Mouse (Mus musculus) embryonic stem cell, embryonic (primary cell): ENCODE data around the gene Hint1.

Experiments used
- CTCF ChIA-PET, 4 experiments: fragments of 300-600 bp in 2 of 4; fragments of 350-600 bp in 2 of 4; sonication (Branson Sonifier 250); formaldehyde crosslinking; loops; one replicate each; lab custom pipeline; 2022; ENCODE audit warnings: inconsistent platforms in 2 of 4; lab: Charles Lee
- POLR2A ChIA-PET, 4 experiments: fragments of 300-600 bp in 2 of 4; fragments of 350-600 bp in 2 of 4; sonication (Branson Sonifier 250); formaldehyde crosslinking; loops; one replicate each; lab custom pipeline; 2022; ENCODE audit warnings: antibody characterized with exemption in 4 of 4, inconsistent platforms in 1 of 4; lab: Charles Lee

Gene Hint1

GRCm38 (mm10) chr11:54851656-54852055 lies 14.5 kb upstream of the Hint1 start:
- POLR2A ChIA-PET = interaction anchor here in 2 of 4 experiments (0.6 to 3.7 kb wide), 12 partner anchors 9 to 594 kb away, joined by 3 to 22 read pairs (median 4); partner anchors contain the start of genes Cdc42se2 (in 2 of the 2), Lyrm7 (in 2 of the 2) and Rapgef6 (in 1 of the 2)
- CTCF ChIA-PET = interaction anchor here in 2 of 4 experiments (1.0 to 1.8 kb wide), 3 partner anchors 9 to 11 kb away, joined by 6 to 8 read pairs (median 6); partner anchors contain the start of gene Lyrm7 (in 2 of the 2)

DNA sequence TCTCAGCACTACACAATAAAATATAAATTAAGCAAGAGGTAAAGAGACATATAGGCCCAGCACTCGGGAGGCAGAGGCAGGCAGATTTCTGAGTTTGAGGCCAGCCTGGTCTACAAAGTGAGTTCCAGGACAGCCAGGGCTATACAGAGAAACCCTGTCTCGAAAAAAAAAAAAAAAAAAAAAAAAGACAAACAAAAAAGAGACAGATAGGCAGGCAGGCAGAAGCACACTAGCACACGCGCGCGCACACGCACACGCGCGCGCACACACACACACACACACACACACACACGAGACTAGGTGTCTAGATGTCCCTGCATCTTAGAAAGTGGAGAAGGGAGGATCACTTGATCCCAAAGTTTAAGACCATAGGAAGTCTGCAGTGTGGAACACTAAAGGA lies 7.3 kb upstream of the Hint1 start:
- ChIA-PET POLR2A (interaction anchor here (0.6 to 5.2 kb wide), 17 partner anchors 12 to 336 kb away, joined by 3 to 88 read pairs (median 11); partner anchors contain the start of genes Cdc42se2 (in 3 of the 4), Gm2a (in 1 of the 4) and Rapgef6 (in 1 of the 4)), CTCF (interaction anchor here in 2 of 4 experiments (0.7 to 1.3 kb wide), 2 partner anchors 17 to 158 kb away, joined by 3 to 5 read pairs; no protein-coding TSS in a partner anchor)

DNA sequence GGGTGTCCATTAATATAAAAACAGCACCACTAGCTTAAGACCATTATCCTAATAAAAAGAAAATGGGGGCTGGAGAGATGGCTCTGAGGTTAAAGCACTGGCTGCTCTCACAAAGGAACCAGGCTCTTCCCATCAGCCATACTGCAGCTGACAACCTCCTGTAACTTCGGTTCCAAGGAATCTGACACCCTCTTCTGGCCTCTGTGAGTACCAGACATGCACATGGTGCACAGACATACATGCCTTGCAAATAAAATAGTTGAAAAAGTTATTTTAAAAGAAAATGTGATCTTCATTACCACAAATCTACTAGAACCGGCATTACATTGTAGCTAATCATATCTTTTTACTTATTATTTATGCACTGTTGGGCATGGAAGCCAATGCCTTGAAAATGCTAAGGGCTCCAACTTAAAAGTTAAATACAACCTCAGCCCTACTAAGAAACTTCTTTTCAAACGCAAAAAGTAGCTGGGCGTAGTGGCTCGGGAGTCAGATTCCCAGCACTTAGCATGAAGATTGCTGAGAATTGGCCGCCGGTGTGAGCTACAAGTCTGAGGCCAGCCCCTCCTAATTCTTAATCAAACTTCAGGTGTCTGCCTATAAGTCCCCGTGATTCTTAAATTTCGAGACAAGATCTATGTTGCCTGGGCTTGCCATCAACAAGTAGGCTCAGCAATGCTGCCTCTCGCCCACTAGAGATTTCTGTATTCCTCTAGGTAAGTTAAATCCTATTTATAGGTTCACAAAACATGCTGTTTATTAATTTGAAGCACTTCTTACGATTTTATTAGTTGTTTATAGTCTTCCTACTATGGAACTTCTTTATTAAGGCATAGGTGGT lies 6.6 kb upstream of the Hint1 start:
- CTCF ChIA-PET = interaction anchor here in 3 of 4 experiments (0.5 to 1.5 kb wide), 8 partner anchors 14 to 505 kb away, joined by 3 to 10 read pairs (median 4); partner anchors contain the start of gene Cdc42se2 (in 1 of the 3)
- POLR2A ChIA-PET = interaction anchor here (0.6 to 5.2 kb wide), 50 partner anchors 8 to 1152 kb away, joined by 3 to 88 read pairs (median 6); partner anchors contain the start of genes Cdc42se2 (in 3 of the 4), Fnip1 (in 1 of the 4), G3bp1 (in 1 of the 4) and Gm2a (in 1 of the 4)

DNA sequence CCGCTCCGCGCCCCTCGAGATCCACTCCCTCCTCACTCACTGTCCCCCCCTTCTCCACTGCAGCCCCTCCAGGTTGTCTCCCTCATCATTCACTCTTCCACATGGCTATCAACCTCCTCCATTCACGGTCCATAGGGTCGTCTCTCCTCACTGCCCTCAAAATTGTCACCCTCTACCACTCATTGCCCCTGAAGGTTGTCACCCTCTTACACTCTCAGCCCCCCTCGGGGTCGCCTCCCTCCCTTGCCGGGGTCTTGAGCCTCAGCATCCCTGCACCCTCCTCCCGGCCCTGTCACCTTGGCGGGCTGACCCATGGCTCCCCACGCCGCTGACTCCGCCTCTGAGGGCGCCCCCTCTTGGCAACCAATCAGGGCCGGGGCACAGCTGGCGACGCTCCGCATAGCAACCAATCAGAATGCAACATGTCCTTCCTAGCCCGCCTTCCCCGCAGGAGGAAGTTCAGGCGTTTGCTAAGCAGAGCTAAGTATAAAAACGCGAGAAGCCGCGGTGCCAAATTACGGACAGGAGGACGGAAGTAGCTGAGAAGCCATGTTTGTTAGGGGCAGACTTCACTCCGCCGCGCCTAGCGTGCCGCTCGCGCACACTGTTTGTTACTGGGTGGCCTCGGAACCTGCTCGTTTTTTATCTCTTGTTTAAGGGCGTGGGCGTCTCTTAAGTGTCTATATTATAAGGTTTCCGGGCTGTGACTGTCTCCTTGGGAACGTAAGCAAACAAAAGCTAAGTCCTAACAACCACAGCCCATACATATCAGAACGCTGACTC lies 5.7 kb upstream of the Hint1 start, which contains the start of gene Lyrm7:
Lyrm7 (minus strand) TSS at position 661 of the 783 bp plus-strand sequence.
- ChIA-PET POLR2A (interaction anchor here (0.5 to 5.2 kb wide), 133 partner anchors 9 to 1385 kb away, joined by 3 to 88 read pairs (median 4); partner anchors contain the start of genes Cdc42se2 (in 3 of the 4), Gm2a (in 3 of the 4), Anxa6 (in 1 of the 4) and Atox1 (in 1 of the 4)), CTCF (interaction anchor here in 3 of 4 experiments (0.5 to 1.5 kb wide), 17 partner anchors 9 to 506 kb away, joined by 3 to 10 read pairs (median 3); partner anchors contain the start of gene Cdc42se2 (in 1 of the 3))

DNA sequence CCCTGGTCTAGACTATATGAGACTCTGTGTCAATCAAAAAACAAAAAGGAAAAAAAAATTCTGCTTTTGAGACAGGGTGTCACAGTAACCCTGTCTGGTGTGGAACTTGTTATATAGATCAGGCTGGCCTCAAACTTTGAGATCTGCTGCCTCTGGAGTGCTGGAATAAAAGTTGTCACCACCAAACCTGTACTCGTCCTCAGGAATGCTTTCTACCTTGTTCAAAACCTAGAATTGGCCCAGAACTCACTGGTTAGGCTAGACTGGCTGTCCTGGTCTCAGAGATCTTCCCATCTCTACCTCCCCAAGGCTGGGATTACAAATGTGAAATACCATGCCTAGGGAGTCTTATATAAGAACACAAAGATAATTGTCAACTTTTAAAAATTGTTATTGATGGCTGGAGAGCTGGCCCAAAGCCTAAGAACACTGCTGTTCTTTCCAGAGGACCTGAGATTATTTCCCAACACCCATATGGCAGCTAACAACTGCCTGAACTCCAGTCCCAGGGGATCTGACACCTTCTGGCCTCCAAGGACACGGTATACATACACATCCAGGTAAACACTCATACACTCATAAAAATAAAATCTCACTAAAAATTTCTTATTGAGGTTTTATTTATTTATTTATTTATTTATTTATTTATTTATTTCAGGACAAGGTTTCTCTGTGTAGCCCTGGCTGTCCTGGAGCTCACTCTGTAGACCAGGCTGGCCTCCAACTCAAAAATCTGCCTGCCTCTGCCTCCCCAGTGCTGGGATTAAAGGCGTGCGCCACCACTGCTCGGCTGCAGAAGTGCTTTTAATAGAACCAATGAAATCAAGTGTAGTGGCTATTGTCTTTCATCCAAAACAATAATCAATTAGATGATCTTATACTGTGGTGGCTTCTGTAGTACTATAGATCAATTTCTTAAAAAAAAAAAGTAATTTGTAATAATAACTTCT lies 4.4 kb upstream of the Hint1 start:
- ChIA-PET CTCF (interaction anchor here (0.5 to 1.9 kb wide), 18 partner anchors 10 to 225 kb away, joined by 3 to 9 read pairs (median 3); partner anchors contain the start of gene Cdc42se2 (in 1 of the 4)), POLR2A (interaction anchor here (0.5 to 5.2 kb wide), 88 partner anchors 7 to 1386 kb away, joined by 3 to 88 read pairs (median 4); partner anchors contain the start of genes Cdc42se2 (in 3 of the 4), Gm2a (in 2 of the 4), Anxa6 (in 1 of the 4) and Atox1 (in 1 of the 4))

DNA sequence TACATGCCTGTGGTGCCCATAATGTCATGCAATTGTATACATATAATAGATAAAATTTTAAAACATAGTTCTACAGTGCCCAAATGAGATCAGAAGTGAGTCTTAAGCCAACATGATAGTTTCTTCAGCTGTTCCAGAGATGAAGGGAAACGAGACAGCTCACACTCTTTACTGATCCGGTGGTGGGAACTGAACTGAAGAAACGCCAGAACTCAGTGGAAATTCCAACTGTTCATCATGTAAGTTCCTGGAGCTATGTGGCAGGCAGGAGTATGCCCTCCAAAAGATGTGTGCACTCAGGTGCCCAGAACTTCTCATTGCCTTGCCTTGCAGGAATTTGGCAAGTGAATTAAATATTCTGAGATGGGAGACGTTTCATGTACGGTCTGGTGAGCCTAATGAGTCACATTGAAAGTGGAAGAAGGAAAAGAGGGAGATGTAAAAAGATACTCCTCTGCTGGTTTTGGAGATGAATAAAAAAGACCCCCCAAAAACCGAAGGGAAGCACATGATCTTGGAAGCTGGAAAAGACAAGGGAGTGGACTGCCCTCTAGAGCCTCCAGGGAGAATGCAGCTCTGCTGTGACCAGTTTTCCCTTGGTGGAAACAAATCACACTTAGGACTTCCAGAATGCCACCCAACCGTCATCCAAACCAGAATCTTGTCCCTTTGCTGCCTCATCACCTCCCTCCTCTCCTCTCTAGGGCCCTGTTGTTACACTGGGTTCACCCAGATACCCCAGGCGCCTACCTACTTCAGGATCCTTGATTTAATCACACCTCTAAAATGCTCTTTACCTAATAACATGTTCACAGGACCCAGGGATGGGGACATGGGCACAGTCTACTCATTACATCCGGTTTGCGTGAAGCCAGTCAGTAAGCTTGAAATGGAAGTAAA lies 3.3 kb upstream of the Hint1 start:
- ChIA-PET CTCF (interaction anchor here (0.5 to 1.9 kb wide), 22 partner anchors 12 to 508 kb away, joined by 3 to 9 read pairs (median 3); partner anchors contain the start of gene Cdc42se2 (in 1 of the 4)), POLR2A (interaction anchor here (0.5 to 5.2 kb wide), 26 partner anchors 9 to 425 kb away, joined by 3 to 88 read pairs (median 3); partner anchors contain the start of genes Cdc42se2 (in 2 of the 4), Ccdc69 (in 1 of the 4), Fnip1 (in 1 of the 4) and Gm2a (in 1 of the 4))

- CTCF ChIA-PET = interaction anchor here in 1 of 4 experiments (0.6 kb wide), 1 partner anchor 569 kb away, joined by 3 read pairs; no protein-coding TSS in a partner anchor
- POLR2A ChIA-PET = interaction anchor here in 3 of 4 experiments (0.6 to 1.3 kb wide), 4 partner anchors 77 to 118 kb away, joined by 3 to 4 read pairs (median 4); partner anchors contain the start of gene Cdc42se2 (in 2 of the 3)
These were observed 675 bp upstream of the Hint1 start for GRCm38 (mm10) chr11:54865330-54866085.

GRCm38 (mm10) chr11:54867049-54867385 lies 834 bp downstream of the Hint1 start:
- CTCF ChIA-PET = no interaction called here
- POLR2A ChIA-PET = interaction anchor here in 2 of 4 experiments (0.6 to 1.4 kb wide), 9 partner anchors 9 to 264 kb away, joined by 3 to 7 read pairs (median 3); partner anchors contain the start of gene Cdc42se2 (in 1 of the 2)

DNA sequence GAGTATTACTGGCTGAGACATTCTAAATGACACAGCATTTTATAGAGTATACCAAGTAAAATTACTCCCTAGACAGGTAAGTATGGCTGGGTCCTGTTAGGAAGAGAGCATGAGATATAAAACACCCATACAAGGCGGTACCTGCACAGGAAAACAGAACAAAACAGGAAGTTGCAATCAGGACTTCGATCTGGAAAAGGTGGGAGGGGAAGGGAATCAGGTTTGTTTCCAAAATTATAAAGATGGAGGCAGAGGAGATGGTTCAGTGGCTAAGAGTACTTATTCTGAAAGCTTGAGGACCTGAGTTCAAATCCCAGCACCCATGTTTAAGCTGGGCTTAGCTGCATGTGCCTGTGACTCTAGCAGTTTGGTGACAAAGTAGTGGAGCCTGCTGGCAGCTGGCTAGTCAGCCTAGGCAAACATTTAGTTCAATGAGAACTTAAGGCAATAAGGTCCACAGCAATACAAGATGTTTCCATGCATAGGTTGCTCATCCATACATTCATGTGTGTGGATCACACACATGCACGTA lies 1.8 kb downstream of the Hint1 start:
- POLR2A ChIA-PET = interaction anchor here in 2 of 4 experiments (0.9 to 2.4 kb wide), 8 partner anchors 13 to 263 kb away, joined by 3 to 6 read pairs (median 3); no protein-coding TSS in a partner anchor

GRCm38 (mm10) chr11:54868445-54868844 lies 2.3 kb downstream of the Hint1 start:
- CTCF ChIA-PET = interaction anchor here in 1 of 4 experiments (0.6 kb wide), 1 partner anchor 164 kb away, joined by 4 read pairs; no protein-coding TSS in a partner anchor
- POLR2A ChIA-PET = interaction anchor here in 3 of 4 experiments (0.7 to 2.5 kb wide), 9 partner anchors 8 to 647 kb away, joined by 3 to 21 read pairs (median 4); partner anchors contain the start of gene Lyrm7 (in 2 of the 3)

More for the DNA sequence above, 1.8 kb downstream of the Hint1 start:
- CTCF ChIA-PET = no interaction called here

DNA sequence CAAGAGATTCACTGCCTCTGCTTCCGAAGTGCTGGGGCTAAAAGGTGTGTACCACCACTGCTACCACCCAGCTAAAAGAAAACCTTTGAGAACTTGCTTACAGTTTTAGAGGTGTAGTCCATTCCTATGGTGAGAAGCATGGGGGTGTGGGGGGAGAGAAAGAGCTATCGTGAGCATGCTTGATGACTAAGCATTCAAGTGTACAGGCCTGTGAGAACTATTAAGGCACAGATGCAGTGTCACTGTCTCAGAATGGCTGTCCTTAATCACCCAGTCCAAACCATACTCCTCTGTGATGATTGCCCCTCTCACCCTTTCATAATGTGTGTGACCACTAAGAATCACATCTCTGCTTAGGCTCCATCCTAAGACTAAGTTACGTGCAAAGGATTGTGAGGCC lies 3.1 kb downstream of the Hint1 start:
- POLR2A ChIA-PET = interaction anchor here in 2 of 4 experiments (0.6 to 2.5 kb wide), 7 partner anchors 9 to 131 kb away, joined by 3 to 21 read pairs (median 4); partner anchors contain the start of gene Lyrm7 (in 2 of the 2)
- CTCF ChIA-PET = interaction anchor here in 1 of 4 experiments (0.6 to 0.7 kb wide), 3 partner anchors 137 to 1776 kb away, joined by 3 to 5 read pairs (median 4); no protein-coding TSS in a partner anchor

DNA sequence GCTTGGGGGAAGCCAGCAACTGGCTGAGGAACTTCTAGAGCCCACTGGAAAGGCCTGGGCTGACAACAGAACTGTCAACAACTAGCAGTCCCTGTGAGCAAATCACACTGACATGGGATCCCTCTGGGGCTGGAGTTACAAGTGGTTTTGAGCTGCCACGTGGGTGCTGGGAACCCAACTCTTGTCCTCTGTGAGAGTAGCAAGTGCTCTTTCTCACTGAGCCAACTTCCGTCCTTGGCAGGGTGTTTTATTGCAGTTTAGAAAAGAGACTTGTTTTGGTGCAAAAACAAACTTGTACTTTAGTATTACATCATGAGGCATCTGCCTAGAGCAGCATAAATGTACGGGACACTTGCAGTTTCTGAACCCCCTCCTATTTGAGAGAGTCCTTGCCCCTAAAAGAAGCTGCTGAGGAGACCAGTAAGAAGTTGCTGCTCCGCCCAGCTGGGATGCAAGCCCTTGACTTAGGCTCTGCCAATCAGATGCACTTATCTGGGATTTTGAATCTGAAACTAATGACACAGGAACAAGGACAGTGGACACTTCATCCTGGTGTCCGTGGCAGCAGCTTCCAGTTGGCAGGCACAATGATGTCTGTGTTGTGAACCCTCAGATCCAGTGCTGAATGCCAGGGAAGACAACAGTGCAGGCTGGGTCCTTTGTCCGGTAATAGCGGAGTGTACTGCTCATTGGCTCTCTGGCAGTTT lies 5.8 kb downstream of the Hint1 start:
- ChIA-PET POLR2A (interaction anchor here in 3 of 4 experiments (0.6 to 3.4 kb wide), 14 partner anchors 9 to 165 kb away, joined by 3 to 38 read pairs (median 4); partner anchors contain the start of genes Lyrm7 (in 3 of the 3) and Cdc42se2 (in 1 of the 3)), CTCF (interaction anchor here in 1 of 4 experiments (0.5 kb wide), 1 partner anchor 817 kb away, joined by 4 read pairs; no protein-coding TSS in a partner anchor)

- ChIA-PET CTCF (interaction anchor here in 2 of 4 experiments (0.6 kb wide), 3 partner anchors 32 to 519 kb away, joined by 3 to 4 read pairs (median 3); no protein-coding TSS in a partner anchor), POLR2A (interaction anchor here in 2 of 4 experiments (1.3 to 1.7 kb wide), 3 partner anchors 9 to 54 kb away, joined by 3 to 5 read pairs (median 4); partner anchors contain the start of gene Lyrm7 (in 1 of the 2))
These were observed 9.8 kb downstream of the Hint1 start for GRCm38 (mm10) chr11:54876031-54876430.
